Mouse (Mus musculus) cerebellum, postnatal 4 days (tissue): Measurements from ENCODE around the gene Klhl9.

Experiments
- DNase-seq, 2 experiments: peaks; one replicate each; pipeline ENCODE4 v3.0.0; 2022; ENCODE audit warnings: low spot score in 2 of 2, mixed read lengths in 1 of 2

Klhl9 gene

GRCm38 (mm10) chr4:88715059-88715458 is 7.2 kb downstream of the Klhl9 start:
- no peak for DNase-seq

- no peak for DNase-seq
Observed at GRCm38 (mm10) chr4:88714281-88714680, 8.0 kb downstream of the Klhl9 start.

- DNase-seq, result no peak
Observed at GRCm38 (mm10) chr4:88707128-88707826, 15.0 kb downstream of the Klhl9 start.

DNA sequence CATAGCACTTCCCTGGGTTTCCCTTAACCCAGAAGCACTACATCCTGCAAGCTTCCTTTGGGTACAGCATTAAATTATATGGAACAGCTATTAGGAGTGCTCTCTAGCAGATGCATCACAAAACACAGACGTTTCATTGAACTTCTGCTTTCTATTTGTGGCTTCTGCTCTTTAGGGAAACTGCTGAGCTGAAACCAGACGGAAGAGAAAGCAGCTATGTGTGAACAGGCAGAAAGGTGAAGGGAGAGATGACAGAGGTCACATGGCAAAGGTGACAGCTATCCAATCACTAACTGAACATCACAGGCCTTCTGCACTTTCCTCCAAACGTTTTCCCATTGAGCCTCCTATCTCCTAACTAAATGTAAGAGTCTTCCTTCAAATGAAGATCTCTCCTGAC is 16.3 kb downstream of the Klhl9 start:
- DNase-seq, result no peak

DNA sequence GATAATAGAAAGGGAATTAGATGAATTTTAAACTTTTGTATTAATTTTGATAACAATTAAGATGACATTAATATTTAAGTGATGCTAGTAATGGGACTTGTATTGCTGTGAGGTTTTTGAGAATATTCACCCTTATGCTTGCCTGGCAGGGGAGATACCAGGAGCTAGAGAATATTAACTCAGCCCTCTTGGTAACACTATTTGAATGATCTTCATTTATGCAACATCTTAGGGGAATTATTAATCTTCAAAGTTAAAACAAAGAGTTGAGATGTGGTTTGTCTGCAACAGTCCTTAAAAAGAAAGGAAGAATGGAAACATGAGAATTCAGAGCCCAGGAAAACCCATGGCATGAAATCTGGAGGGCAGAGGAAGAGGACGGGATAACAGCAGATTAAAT is 23.0 kb downstream of the Klhl9 start:
- DNase-seq, result no peak

DNA sequence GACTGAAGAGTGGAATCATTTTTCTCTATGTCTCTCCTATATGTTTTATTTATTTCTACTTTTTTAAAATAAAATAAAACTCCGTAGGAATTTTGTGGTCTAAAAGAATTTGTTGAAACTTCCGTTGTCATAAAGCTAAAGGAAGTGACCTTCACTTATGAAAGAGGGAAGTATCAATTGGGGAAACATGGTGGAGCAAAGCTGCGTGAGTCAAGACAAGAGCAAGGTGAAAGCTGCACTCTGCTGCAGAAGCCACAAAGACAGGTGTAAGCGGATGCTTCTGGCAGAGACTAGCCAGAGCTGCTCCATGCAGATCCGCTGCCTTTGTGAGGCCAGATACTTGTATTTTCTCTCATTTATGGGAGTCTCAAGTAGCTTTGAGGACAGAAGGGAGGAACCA is 23.5 kb downstream of the Klhl9 start:
- no peak for DNase-seq

DNA sequence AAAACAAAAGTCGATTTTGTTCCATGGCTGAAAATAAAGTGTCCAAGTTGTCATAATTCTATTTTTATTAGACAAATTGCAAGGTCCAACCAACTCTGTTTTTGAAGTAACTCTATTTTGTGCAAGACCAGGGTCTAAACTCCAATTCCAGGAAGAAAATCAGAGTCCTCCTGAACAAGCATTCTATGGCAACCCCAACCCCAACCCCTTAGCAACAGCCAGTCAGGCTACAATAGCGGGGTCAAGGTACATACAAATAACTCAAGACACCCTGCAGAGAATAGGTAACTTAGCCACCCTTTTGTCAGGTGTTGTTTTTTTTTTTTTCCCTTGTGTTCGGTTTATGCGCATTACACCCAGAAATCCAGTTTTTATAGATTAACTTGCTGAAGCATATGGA is 24.5 kb downstream of the Klhl9 start:
- DNase-seq, result no peak

DNA sequence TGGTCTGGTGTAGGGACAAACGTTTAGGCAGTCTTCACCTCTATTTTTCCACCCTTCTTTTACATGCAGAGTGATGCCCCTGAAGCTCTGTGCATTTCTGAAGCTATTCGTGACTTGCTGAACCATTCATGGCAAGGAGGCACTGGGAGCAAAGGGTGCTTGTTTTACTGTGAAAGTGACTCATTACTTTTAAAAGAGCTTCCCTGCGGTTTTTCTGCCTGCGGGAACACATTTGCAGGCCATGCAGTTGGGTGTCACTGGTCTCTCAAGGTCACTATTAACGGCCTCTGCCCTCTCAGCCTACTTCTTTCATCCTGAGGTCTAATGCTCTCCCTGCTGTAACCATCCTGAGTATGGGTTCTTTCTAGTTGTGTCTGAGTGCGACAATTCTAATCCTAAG is 25.2 kb downstream of the Klhl9 start:
- DNase-seq, result no peak

DNA sequence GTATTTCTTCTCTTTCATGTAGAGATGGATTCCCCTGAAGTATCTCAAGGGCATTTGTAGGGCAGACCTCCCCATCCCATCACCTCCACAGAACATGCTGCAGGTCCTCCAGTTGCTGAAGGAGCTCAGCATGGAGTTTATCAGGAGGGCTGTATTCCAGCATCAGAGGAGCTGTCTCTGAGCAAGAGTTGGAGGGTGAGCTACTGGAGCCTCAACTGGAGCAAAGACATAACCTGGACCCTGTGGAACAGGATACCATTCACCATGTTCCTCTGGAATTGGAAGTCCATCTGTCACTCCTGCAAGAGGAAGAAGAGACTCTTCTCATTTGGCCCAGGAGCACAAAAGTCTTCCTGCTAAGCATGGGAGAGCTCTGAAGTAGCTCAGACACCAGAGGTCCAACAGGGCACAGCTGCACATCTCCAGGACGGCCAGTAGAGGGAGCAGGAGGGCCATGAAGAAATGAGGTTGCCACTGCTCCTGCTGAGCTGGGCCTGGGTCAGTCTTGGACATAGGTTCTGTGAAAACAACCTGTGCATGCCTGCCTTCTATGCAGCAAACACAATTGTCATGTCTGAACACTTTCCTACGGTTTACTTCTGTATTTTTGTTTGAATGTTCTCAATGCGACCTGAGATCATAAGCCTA is 25.9 kb downstream of the Klhl9 start:
- peak; percentile 50 to 78 for DNase-seq

DNA sequence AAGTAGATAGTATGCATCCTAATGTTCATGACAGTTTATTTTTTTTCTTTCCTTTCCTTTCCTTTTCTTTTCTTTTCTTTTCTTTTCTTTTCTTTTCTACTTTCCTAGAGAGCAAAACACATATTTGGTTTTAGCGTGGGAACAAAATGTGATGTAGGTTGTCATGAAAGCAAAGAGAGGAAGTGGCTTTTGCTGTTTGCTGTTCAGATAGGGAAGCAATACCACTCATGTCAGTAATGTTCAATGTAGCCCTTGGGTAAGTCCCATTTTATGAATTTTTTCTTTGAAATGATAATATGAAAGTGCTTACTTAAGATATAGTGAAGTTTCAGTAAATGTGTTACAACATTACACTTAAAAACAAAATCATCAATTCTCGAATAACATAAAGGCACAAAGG is 28.9 kb downstream of the Klhl9 start:
- no peak for DNase-seq

DNA sequence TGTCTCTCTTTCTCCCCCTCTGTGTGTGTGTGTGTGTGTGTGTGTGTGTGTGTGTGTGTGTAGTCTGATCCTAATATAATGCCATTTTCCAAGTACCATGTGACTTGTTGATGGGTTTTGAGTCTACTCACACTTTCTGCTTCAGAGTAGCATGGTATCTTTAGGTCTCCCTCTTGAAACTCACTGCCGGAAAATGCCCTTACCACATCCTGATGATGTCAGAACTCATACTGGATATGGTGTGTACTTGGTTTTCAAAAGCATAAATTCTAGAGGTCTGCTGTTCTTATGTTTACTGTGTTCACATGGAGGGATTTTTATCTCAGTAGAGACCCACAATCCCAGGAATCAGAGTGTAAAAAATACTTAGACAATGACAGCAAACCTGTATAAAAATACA is 29.7 kb downstream of the Klhl9 start:
- DNase-seq, result no peak

GRCm38 (mm10) chr4:88691259-88691658 is 31.0 kb downstream of the Klhl9 start, which contains the start of gene Ifnab:
Ifnab (minus strand) TSS chr4:88691359.
- no peak for DNase-seq

DNA sequence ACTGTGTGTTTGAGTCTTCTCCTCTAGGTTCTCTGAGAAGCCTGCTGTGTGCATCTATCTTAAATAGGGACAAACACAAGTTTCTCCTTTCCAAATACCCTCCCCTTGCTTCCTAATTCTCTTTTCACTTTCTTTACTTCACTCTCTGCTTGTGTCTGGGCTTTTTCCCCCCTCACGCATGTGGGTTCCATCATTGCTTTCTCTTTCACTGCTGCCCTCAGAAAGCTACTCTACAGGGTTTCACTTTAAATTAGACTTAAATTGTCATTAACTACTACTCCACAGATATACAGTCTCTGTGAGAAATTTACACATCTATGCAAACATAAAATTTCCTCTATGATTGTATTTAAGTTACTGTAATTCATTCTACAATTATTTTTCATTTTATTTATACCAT is 38.5 kb downstream of the Klhl9 start, which contains the start of gene Ifna2:
Gene Ifna2 (minus strand): TSS at position 101 of the 400 bp plus-strand sequence.
- DNase-seq, result no peak

GRCm38 (mm10) chr4:88681353-88681752 is 40.9 kb downstream of the Klhl9 start:
- DNase-seq, result no peak

- no peak for DNase-seq
Observed at GRCm38 (mm10) chr4:88680362-88680761, 41.9 kb downstream of the Klhl9 start.

DNA sequence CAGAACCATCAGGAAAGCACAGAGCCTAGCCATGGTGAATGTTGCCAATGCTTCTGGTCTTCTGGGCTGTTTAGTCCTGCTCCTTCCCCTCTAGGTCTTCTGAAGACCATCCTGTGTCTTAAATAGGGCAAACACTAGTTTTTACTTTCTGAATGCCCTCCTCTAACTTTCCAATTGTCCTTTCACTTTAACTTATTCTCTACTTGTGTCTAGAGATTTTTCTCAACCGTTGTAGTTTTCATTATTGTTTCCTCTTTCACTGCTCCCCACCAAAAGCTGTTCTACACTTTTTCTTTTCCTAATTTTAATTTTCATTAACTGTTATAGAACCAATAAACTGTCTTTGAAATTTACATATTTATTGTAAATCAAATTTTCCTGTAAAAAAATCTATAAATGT is 45.4 kb downstream of the Klhl9 start, which contains the start of gene Ifna16:
Gene Ifna16 (minus strand): TSS at position 101 of the 400 bp plus-strand sequence.
- DNase-seq, result no peak
